9 mouse cellular contexts compared by ENCODE assay signal in the genomic region with DNA sequence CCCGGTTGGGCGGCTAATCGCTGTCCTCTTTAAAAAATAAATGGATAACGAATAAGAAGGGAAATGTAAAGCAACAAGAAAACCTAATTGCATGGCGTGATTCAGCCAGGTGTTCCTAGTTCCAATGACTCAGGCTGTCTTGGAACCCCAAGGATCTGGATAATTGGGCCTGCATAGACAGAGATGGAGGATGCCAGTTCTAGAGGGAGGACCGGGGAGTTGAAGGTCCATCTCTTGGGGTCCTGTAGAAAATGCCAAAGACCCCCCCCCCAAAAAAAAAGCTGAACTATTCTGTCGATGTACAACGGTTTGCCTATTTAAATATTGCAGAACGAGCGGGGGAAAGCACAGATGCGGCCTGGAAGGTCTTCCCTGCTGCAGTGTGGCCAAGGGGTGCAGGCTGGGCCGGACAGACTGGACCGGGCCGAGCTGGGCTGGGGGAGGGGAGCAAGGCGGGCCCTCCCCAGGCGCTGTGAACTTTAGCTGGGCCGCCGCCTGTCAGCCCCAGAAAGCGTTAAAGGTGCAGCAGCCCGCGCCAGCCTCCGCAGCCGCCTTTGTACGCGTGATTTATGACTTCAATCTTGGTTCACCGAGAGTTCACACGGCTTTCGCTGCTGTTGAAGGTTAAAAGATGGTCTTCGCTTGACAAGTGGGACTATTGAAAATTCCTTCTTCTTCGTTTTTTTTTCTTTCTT. TPM values are rescaled to one million over a fixed set of nuclear protein-coding genes. Genes with fewer than 3 reads are reported as not detected.
DNase-seq lines count a peak whose midpoint lies in the region; ATAC-seq lines count a peak whose summit lies in the region.
"Had no signal": no experiment of that assay in that cellular context is flagged by ENCODE, and none has a peak within 500 bp of the region (broad histone marks: within the 10 kb centered on the region; RNA-seq: fewer than 3 reads in every experiment).

No protein-coding gene starts in this region.

- H3K4me1 ChIP-seq in intestine, embryonic 14.5 days (replicated peaks; ENCODE audit: control insufficient read depth, insufficient read depth, low read length): peaks cover 44% of the 10 kb centered on the region
- H3K4me1 ChIP-seq in liver, embryonic 12.5 days: no peaks in the 10 kb centered on the region

- H3K27me3 ChIP-seq in intestine, embryonic 14.5 days (replicated peaks; ENCODE audit: control insufficient read depth, insufficient read depth, low read length): 0 out of 2 replicates have a peak, but pooled peaks cover 3% of the 10 kb centered on the region
- peaks cover 96% of the 10 kb centered on the region for H3K27me3 ChIP-seq in liver, embryonic 12.5 days (replicated peaks)

- peak overlapping the region; percentile 38 for H3K4me3 ChIP-seq in intestine, embryonic 14.5 days (ENCODE audit: low read depth, low read length)
- no peak overlapping the region for H3K4me3 ChIP-seq in liver, embryonic 12.5 days

- peak; percentile 68 for ATAC-seq in intestine, embryonic 14.5 days (replicated peaks; ENCODE audit: low FRiP score, low TSS enrichment, low read depth)
- ATAC-seq in liver, embryonic 12.5 days: no peak
- no peak for ATAC-seq in activated CD4-positive, CD25-positive, alpha-beta regulatory T cell, adult 4 months

- under 1% methylated on average over 30 of the region's 30 CpGs for WGBS in intestine, embryonic 14.5 days
- 2% methylated on average over 30 of the region's 30 CpGs for WGBS in liver, embryonic 12.5 days (ENCODE audit: insufficient replicate concordance)

- no peaks in the 10 kb centered on the region for H3K9me3 ChIP-seq in intestine, embryonic 14.5 days (ENCODE audit: control insufficient read depth, low read length)
- no peaks in the 10 kb centered on the region for H3K9me3 ChIP-seq in liver, embryonic 12.5 days (replicated peaks)

- H3K36me3 ChIP-seq in intestine, embryonic 14.5 days (ENCODE audit: control insufficient read depth, insufficient read depth, low read length): no peaks in the 10 kb centered on the region
- H3K36me3 ChIP-seq in liver, embryonic 12.5 days: no peaks in the 10 kb centered on the region

- H3K4me2 ChIP-seq in intestine, embryonic 14.5 days (ENCODE audit: low read length): peak overlapping the region; percentile 72
- 0 out of 2 replicates have a peak overlapping the region, but pooled peaks have one; percentile 12 for H3K4me2 ChIP-seq in liver, embryonic 12.5 days

- peak; percentile 36 for DNase-seq in gastrocnemius, adult 18-20 months (ENCODE audit: low spot score)
- DNase-seq in gastrocnemius, postnatal 36 days: no peak
- DNase-seq in adrenal gland, postnatal 14 days: peak; percentile 71
- peak; percentile 89 for DNase-seq in intestine, embryonic 14.5 days (ENCODE audit: low spot score)
- DNase-seq in right cerebral cortex, postnatal 36 days (ENCODE audit: low spot score in 2 of 2): no peak
- DNase-seq in layer of hippocampus, postnatal 14 days (ENCODE audit: low spot score in 2 of 2): no peak

- peak overlapping the region; percentile 96 for H3K27ac ChIP-seq in intestine, embryonic 14.5 days (ENCODE audit: low read depth)
- H3K27ac ChIP-seq in liver, embryonic 12.5 days: no peak overlapping the region

- intact Hi-C loops in gastrocnemius, postnatal 36 days (cut with DNase I): no loop called here

- H3K9ac ChIP-seq in intestine, embryonic 14.5 days (ENCODE audit: low read length): peak overlapping the region; percentile 74
- H3K9ac ChIP-seq in liver, embryonic 12.5 days: no peak overlapping the region

RNA-seq across cellular contexts. Expression of a gene that starts 42.5 kb away (rescaled TPM):
- total RNA-seq in gastrocnemius, adult 18-20 months (2021): 1 to 10 TPM; 3.8 to 5.3 TPM
- 1 to 10 TPM; 4.1 to 4.2 TPM for total RNA-seq in gastrocnemius, postnatal 36 days (2021)
- total RNA-seq in adrenal gland, postnatal 14 days (2021): 6.8 and 7.7 TPM in 2 replicates
- polyA plus RNA-seq in intestine, embryonic 14.5 days (2014; fragmentation: Nextera tagmentation; extraction: Ambion mirVana): 14.6 and 15.6 TPM in 2 replicates
- 1.3 and 1.9 TPM in 2 replicates for polyA plus RNA-seq in liver, embryonic 12.5 days (2016; fragmentation: Nextera tagmentation; extraction: Ambion mirVana)
- not detected for total RNA-seq in layer of hippocampus, postnatal 14 days (2021)
- not detected for polyA plus RNA-seq in activated CD4-positive, CD25-positive, alpha-beta regulatory T cell, adult 4 months (2017; shearing (Covaris generic))
- polyA plus RNA-seq: cortical plate, adult 2 months had no signal

Comparison
In these comparisons a context has a peak if more than half of its experiments do, and no peak if none do; other contexts are left out.
1. DNase-seq: peak in gastrocnemius, adult 18-20 months (single experiment), adrenal gland, postnatal 14 days (single experiment) and intestine, embryonic 14.5 days (single experiment); none in gastrocnemius, postnatal 36 days (0 of 2), right cerebral cortex, postnatal 36 days (0 of 2) and layer of hippocampus, postnatal 14 days (0 of 2).